Mouse (Mus musculus): ENCODE data around the gene Swap70.

GRCm38 (mm10) chr7:110296889-110297603, 75.5 kb downstream of the Swap70 start:
- TF ChIP-seq POLR2A (IDR thresholded peaks at IDR 0.05; ENCODE audit: insufficient read depth, low read depth, low read length) = no peak
- no peak for TF ChIP-seq CTCF (IDR thresholded peaks at IDR 0.05)

Data from heart, adult 2 months (tissue).